Mouse (Mus musculus): ENCODE data around the gene Tmem88. TPM values are rescaled to one million over a fixed set of nuclear protein-coding genes. Genes with fewer than 3 reads are reported as not detected.
"Not testable (repeated sequence)": the region's sequence is repeated elsewhere in the genome, so short reads cannot be mapped to it uniquely, and the experiment has no call there.

Tmem88 gene
- polyA plus RNA-seq, 1 experiment from 2014 or later: 22.7 TPM

- Histone ChIP-seq H3K9ac (ENCODE audit: low read length) (no peak overlapping the region), H3K4me1 (ENCODE audit: control insufficient read depth, insufficient read depth, low read length) (peaks cover 42% of the 10 kb centered on the region), H3K9me3 (ENCODE audit: control insufficient read depth, low read length) (no peaks in the 10 kb centered on the region), H3K27me3 (ENCODE audit: control insufficient read depth, insufficient read depth, low read length) (no peaks in the 10 kb centered on the region), H3K4me3 (ENCODE audit: low read depth, low read length) (peak overlapping the region; percentile 62; the same call in 1 of the 2 replicates), H3K36me3 (ENCODE audit: control insufficient read depth, insufficient read depth, low read length) (peaks cover 21% of the 10 kb centered on the region), H3K4me2 (ENCODE audit: low read depth, severe bottlenecking) (peak overlapping the region; percentile 80), H3K27ac (replicated peaks; ENCODE audit: low read depth, low read length) (no peak overlapping the region; the same call in 1 of the 2 replicates)
- ATAC-seq (ENCODE audit: insufficient number of reproducible peaks, low FRiP score, low TSS enrichment, low read depth) (no peak), DNase-seq (ENCODE audit: low spot score) (peak; percentile 39)
- 45% methylated on average over 11 of the region's 11 CpGs for WGBS
These were observed 1.3 kb downstream of the Tmem88 start for GRCm38 (mm10) chr11:69396772-69397171.

GRCm38 (mm10) chr11:69395634-69396373, 2.2 kb downstream of the Tmem88 start:
- peak overlapping the region; percentile 90 for H3K27ac ChIP-seq (replicated peaks; ENCODE audit: low read depth, low read length)
- peak overlapping the region; percentile 62 for H3K4me3 ChIP-seq (ENCODE audit: low read depth, low read length)
- peak overlapping the region; percentile 90 for H3K9ac ChIP-seq (ENCODE audit: low read length)
- H3K27me3 ChIP-seq (ENCODE audit: control insufficient read depth, insufficient read depth, low read length): no peaks in the 10 kb centered on the region
- no peaks in the 10 kb centered on the region for H3K9me3 ChIP-seq (ENCODE audit: control insufficient read depth, low read length)
- peak; percentile 78 for ATAC-seq (ENCODE audit: insufficient number of reproducible peaks, low FRiP score, low TSS enrichment, low read depth)
- peaks cover 12% of the 10 kb centered on the region for H3K36me3 ChIP-seq (ENCODE audit: control insufficient read depth, insufficient read depth, low read length)
- WGBS: under 1% methylated on average over 48 of the region's 48 CpGs
- H3K4me2 ChIP-seq (ENCODE audit: low read depth, severe bottlenecking): peak overlapping the region; percentile 80
- H3K4me1 ChIP-seq (ENCODE audit: control insufficient read depth, insufficient read depth, low read length): peaks cover 36% of the 10 kb centered on the region
- DNase-seq (ENCODE audit: low spot score): peak; percentile 96

GRCm38 (mm10) chr11:69395235-69395633, 2.8 kb downstream of the Tmem88 start, which contains the start of the genes Naa38 and Cyb5d1:
Naa38 (plus strand) TSS chr11:69395487.
Cyb5d1 (minus strand) TSS chr11:69395631.
- H3K4me2 ChIP-seq (ENCODE audit: low read depth, severe bottlenecking): peak within 1 kb of the TSS; percentile 80
- not testable (repeated sequence) for H3K27me3 ChIP-seq (ENCODE audit: control insufficient read depth, insufficient read depth, low read length); H3K9me3 ChIP-seq (ENCODE audit: control insufficient read depth, low read length); H3K36me3 ChIP-seq (ENCODE audit: control insufficient read depth, insufficient read depth, low read length)
- WGBS: under 1% methylated on average over 20 of the region's 24 CpGs
- peak within 1 kb of the TSS; percentile 90 for H3K27ac ChIP-seq (replicated peaks; ENCODE audit: low read depth, low read length)
- peak; percentile 88 for DNase-seq (ENCODE audit: low spot score)
- H3K4me1 ChIP-seq (ENCODE audit: control insufficient read depth, insufficient read depth, low read length): peaks cover 33% of the 10 kb centered on the region
- peak; percentile 57 for ATAC-seq (ENCODE audit: insufficient number of reproducible peaks, low FRiP score, low TSS enrichment, low read depth)
- H3K9ac ChIP-seq (ENCODE audit: low read length): peak within 1 kb of the TSS; percentile 90
- peak within 1 kb of the TSS; percentile 62 for H3K4me3 ChIP-seq (ENCODE audit: low read depth, low read length)

- H3K4me3 ChIP-seq (ENCODE audit: low read depth, low read length): peak overlapping the region; percentile 62
- DNase-seq (ENCODE audit: low spot score): peak; percentile 39
These were observed 3.4 kb downstream of the Tmem88 start for GRCm38 (mm10) chr11:69394591-69395167.

GRCm38 (mm10) chr11:69390400-69391034, 7.5 kb downstream of the Tmem88 start:
- Histone ChIP-seq H3K27ac (replicated peaks; ENCODE audit: low read depth, low read length) (no peak overlapping the region), H3K36me3 (ENCODE audit: control insufficient read depth, insufficient read depth, low read length) (no peaks in the 10 kb centered on the region), H3K27me3 (ENCODE audit: control insufficient read depth, insufficient read depth, low read length) (no peaks in the 10 kb centered on the region), H3K4me1 (ENCODE audit: control insufficient read depth, insufficient read depth, low read length) (0 out of 2 replicates have a peak, but pooled peaks cover 3% of the 10 kb centered on the region), H3K4me3 (ENCODE audit: low read depth, low read length) (no peak overlapping the region), H3K9ac (ENCODE audit: low read length) (no peak overlapping the region), H3K4me2 (ENCODE audit: low read depth, severe bottlenecking) (no peak overlapping the region), H3K9me3 (ENCODE audit: control insufficient read depth, low read length) (no peaks in the 10 kb centered on the region)
- WGBS: 51% methylated on average over 10 of the region's 10 CpGs
- DNase-seq (ENCODE audit: low spot score): peak; percentile 81
- no peak for ATAC-seq (ENCODE audit: insufficient number of reproducible peaks, low FRiP score, low TSS enrichment, low read depth)

More at GRCm38 (mm10) chr11:69394591-69395167, 3.4 kb downstream of the Tmem88 start:
- not testable (repeated sequence) for H3K36me3 ChIP-seq (ENCODE audit: control insufficient read depth, insufficient read depth, low read length); H3K9me3 ChIP-seq (ENCODE audit: control insufficient read depth, low read length); H3K27me3 ChIP-seq (ENCODE audit: control insufficient read depth, insufficient read depth, low read length); H3K27ac ChIP-seq (replicated peaks; ENCODE audit: low read depth, low read length)
- Histone ChIP-seq H3K4me1 (ENCODE audit: control insufficient read depth, insufficient read depth, low read length) (peaks cover 31% of the 10 kb centered on the region), H3K4me2 (ENCODE audit: low read depth, severe bottlenecking) (peak overlapping the region; percentile 80), H3K9ac (ENCODE audit: low read length) (peak overlapping the region; percentile 90)
- 0 out of 2 replicates have a peak, but pooled peaks have one; percentile 2 for ATAC-seq (ENCODE audit: insufficient number of reproducible peaks, low FRiP score, low TSS enrichment, low read depth)
- WGBS: 2% methylated on average over 31 of the region's 31 CpGs

GRCm38 (mm10) chr11:69389531-69390399, 8.3 kb downstream of the Tmem88 start:
- Histone ChIP-seq H3K36me3 (ENCODE audit: control insufficient read depth, insufficient read depth, low read length) (no peaks in the 10 kb centered on the region), H3K9ac (ENCODE audit: low read length) (no peak overlapping the region; the same call in 1 of the 2 replicates), H3K4me2 (ENCODE audit: low read depth, severe bottlenecking) (no peak overlapping the region), H3K9me3 (ENCODE audit: control insufficient read depth, low read length) (no peaks in the 10 kb centered on the region), H3K27me3 (ENCODE audit: control insufficient read depth, insufficient read depth, low read length) (no peaks in the 10 kb centered on the region), H3K4me3 (ENCODE audit: low read depth, low read length) (no peak overlapping the region), H3K27ac (replicated peaks; ENCODE audit: low read depth, low read length) (no peak overlapping the region), H3K4me1 (ENCODE audit: control insufficient read depth, insufficient read depth, low read length) (0 out of 2 replicates have a peak, but pooled peaks cover 3% of the 10 kb centered on the region)
- 72% methylated on average over 14 of the region's 14 CpGs for WGBS
- DNase-seq (ENCODE audit: low spot score): no peak
- ATAC-seq (ENCODE audit: insufficient number of reproducible peaks, low FRiP score, low TSS enrichment, low read depth): no peak

GRCm38 (mm10) chr11:69388680-69389079, 9.4 kb downstream of the Tmem88 start:
- ATAC-seq (ENCODE audit: insufficient number of reproducible peaks, low FRiP score, low TSS enrichment, low read depth) (no peak), DNase-seq (ENCODE audit: low spot score) (no peak)
- no peak overlapping the region for H3K9ac ChIP-seq (ENCODE audit: low read length)
- WGBS: 98% methylated on average over 4 of the region's 4 CpGs
- no peak overlapping the region for H3K4me2 ChIP-seq (ENCODE audit: low read depth, severe bottlenecking)
- H3K4me3 ChIP-seq (ENCODE audit: low read depth, low read length): no peak overlapping the region
- H3K27me3 ChIP-seq (ENCODE audit: control insufficient read depth, insufficient read depth, low read length): no peaks in the 10 kb centered on the region
- no peak overlapping the region for H3K27ac ChIP-seq (replicated peaks; ENCODE audit: low read depth, low read length)
- H3K4me1 ChIP-seq (ENCODE audit: control insufficient read depth, insufficient read depth, low read length): 0 out of 2 replicates have a peak, but pooled peaks cover 3% of the 10 kb centered on the region
- no peaks in the 10 kb centered on the region for H3K9me3 ChIP-seq (ENCODE audit: control insufficient read depth, low read length)
- H3K36me3 ChIP-seq (ENCODE audit: control insufficient read depth, insufficient read depth, low read length): no peaks in the 10 kb centered on the region
